Mouse (Mus musculus) gastrocnemius, adult 8-10 months (tissue): ENCODE data around the gene Tada2b. TPM values are rescaled to one million over a fixed set of nuclear protein-coding genes. Genes with fewer than 3 reads are reported as not detected.

Experiments used
- DNase-seq, 2 experiments: peaks; one replicate each; pipeline ENCODE4 v3.0.0; 2022; ENCODE audit warnings: low spot score in 2 of 2
- total RNA-seq, 4 experiments: library from RNA; stranded (reverse); gene quantifications; 2 replicates each; pipeline ENCODE4 v1.2.4; 2022

The Tada2b gene
- total RNA-seq, 4 experiments from 2014 or later, result 13.8 to 20.4 (median 17.2) TPM

DNA sequence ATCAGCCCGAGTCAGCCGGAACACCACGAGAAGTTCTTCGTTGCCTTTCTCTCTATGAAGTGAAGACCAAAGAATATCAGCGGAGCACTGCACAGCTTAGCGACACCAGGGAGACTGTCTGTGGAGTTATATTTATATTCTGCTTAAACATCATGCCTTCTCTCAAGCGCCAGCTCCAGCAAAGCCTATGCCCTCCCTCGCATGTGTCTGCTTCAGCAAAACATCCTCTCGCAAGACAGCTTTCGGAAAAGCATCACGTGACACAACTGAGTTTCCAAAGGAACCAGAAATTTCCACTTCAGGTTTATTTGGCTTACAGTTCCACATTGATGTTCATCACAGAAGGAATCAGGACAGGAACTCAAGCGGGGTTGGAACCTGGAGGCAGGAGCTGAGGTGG, 36.2 kb downstream of the Tada2b start:
- no peak for DNase-seq

DNA sequence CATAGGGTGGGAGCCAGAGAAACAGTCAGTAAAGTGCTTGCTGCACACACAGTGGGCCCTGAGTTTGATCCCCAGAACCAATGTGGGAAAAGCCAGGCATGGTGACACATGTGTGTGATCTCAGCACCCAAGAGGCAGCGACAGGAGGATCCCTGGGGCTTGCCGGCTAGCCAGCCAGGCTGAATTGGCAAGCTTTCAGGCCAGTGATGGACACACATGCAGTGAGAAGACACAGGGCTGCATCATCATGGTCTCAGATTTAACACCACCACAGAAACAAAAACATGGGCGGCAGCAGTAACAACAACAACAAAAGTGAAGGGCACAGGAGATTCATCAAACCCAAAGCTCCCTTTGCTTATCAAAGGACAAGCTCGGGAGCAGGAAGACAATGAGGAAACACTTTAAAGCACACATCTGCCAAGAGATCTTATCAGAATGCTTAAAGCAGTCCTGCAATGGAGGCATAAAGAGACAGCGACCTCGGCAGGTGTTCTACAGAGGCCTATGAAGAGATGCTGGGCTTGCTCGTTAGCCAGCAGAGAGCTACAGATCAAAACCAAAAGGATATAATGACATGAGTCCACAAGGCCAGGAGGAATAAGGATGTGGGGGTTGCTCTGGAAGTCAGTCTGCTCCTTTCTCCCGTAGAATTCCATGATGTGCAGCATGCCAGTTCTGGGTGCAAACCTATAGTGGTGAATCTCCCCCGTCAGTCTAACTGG, 37.8 kb downstream of the Tada2b start:
- no peak for DNase-seq

DNA sequence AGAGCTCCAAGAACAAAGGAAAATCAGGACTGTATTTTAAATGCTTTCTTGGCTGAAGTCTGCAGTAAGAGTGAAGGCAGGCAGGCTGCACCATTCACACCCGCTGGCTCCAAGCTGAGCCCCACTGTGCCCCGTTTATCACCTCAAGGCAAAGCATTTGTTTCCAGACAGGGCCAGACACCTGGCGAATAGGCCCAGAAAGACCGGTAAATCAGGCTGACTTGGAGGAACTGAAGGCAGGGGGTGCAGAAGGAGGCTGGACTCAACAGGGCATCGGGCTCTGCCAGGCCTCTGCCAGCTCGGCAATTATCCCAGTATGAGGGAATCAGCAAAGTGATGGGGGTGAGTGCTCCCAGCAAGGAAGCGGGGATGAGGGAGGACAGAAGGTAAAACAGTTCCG, 39.1 kb downstream of the Tada2b start:
- DNase-seq, result no peak

DNA sequence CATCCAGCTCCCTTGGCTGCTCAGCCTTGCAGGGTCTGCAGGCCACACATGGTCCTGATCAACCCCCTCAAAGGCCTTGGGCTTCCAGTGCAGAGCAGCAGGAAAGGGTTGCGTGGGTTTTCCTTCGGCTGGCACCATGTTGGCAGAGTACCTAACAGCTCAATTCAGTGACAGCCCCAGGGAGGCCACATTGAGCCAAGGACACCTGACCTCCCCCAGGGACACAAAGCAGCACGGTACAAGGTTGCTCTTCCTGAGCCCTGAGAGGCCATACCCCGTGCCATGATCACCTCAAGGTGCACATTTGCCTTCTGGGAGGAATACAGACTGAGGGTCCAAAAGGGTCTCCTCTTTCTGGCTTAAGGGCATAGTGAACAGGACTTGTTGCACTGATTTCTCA, 39.5 kb downstream of the Tada2b start:
- no peak for DNase-seq

DNA sequence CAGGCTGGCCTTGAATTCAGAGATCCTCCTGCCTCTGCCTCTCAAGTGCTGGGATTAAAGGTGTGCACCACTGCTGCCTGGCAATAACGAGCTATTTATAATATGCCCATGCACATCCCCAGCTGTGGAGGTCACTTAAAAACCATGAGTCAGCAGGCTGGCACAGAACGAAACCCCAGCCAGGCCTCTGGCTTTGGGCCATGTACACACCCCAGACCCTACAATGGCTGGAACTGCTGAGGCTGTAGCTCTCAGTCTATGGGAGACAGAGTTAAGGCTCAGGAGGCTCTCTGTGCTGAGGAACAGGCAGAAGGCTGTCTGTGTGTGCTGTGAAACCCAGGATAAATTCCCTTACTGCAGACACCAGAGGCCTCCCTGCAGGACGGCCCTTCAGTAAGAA, 43.3 kb downstream of the Tada2b start:
- no peak for DNase-seq

DNA sequence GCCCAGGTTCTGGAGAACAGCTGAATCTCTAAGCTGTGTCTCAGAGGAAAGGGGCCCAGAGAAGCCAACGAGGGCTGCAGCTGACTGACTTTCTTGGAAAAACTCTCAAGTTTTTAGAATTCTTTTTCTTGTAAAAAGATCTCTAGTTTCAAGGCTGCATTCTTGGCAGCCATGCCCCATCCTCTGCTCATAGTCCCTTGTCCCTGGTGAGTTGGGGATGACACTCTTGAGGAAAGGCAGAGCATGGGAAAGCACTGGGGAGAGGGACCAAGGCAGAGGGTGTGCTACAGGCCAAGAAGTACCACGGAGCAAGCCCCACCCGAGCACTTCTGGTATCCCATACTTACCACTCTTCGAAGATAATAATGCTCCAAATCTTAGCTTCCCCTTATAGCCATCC, 47.2 kb downstream of the Tada2b start:
- peak in 1 of 2 experiments; percentile 8 for DNase-seq

DNA sequence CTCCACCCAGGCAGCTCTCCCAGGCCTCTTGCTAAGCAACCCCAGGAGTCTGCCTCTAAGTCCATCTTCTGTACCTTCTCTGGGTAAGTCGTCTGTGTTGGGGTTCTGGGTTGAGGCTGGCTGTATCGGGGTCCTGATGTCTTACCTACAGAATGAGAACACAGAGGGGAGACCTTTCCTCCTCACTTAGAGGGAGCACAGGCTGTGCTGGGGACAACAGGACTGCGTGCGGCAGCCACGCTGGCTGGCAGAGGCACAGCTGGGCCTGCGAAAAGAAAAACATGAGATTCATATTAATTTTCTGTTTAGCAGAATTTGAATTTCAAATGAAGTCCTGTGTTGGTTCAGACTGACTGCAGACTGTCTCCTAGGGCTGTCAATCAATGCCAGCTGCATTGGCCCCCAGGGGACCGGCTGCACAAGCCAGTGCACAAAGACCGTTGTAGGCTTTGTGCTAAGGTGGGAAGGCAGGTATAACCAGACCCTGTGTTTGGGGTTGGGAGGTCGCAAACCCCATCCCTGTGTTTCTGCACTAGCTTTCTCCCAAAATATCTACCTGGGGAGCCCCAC, 49.6 kb downstream of the Tada2b start:
- no peak for DNase-seq

DNA sequence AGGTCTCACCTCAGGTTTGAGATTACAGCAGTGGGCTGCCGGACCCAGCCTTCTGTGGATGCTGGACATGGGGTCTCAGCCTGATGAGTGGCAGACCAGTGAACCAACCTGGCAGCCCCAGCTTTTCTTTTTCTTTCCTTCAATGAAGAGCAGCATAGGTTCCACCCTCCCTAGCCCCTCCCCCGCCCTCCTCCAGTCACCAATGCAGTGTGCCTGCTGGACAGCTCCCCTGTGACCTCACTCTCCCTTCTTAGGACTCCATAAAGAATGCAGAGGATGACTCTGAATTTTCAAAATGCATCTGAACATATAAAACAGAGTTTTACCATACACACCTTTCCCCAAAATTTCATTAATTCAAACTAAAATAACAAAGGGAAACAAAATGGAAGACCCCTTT, 52.4 kb downstream of the Tada2b start:
- no peak for DNase-seq

DNA sequence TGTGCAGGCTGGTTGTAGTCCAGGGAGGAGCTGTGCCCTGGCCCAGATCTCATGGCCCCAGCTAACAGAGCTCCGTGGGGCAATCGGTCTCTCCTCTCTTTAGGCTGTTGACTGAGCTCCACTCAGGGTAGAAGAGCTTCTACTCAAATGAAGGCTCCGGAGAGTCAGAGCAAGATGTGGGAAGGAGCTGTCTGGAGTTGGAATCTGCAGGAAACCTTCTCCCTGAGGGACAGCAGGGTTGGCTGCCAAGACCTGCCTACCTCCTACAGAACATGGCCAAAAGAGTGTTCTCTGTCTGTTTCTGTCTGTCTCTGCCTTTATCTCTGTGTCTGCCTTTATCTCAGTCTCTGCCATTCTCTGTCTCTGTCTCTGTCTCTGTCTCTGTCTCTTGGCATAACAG, 54.5 kb downstream of the Tada2b start:
- no peak for DNase-seq

DNA sequence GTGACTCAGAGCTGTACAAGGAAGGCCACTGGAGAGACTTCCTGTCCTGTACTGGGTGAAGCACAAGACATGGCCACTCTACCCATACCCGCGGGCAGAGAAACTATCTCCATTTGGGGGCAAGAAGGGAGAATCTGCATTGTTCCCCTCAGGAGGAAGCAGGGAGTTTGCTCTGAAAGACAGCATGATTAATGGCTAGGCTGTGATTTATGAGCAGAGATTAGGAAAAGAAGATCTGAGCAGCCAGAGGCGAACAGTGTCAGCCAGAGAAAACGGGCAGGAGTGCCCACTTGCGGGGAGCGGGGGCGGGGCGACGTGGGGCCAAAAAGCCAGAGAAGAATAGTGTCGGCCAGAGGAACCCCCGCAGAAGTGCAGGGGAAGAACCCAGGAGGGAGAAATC, 56.3 kb downstream of the Tada2b start:
- no peak for DNase-seq

DNA sequence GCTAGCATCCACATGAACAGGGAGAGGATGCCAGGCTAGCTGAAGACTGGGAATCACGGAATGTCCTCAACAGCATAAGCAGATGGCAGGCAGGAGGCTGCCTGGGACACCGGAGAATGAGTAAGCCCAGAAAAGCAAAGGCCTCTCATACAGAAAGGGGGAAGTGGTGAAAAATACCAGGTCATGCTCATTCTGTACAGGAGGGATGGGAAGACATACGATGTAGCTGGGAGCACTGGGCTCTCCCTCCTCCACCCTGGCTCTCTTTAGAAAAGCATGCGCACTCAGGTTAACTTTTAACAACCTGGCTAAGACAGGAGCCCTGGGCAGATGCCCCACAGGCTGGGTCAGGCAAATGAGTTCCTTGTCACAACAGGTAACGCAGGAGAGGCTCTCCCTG, 57.7 kb downstream of the Tada2b start:
- no peak for DNase-seq

DNA sequence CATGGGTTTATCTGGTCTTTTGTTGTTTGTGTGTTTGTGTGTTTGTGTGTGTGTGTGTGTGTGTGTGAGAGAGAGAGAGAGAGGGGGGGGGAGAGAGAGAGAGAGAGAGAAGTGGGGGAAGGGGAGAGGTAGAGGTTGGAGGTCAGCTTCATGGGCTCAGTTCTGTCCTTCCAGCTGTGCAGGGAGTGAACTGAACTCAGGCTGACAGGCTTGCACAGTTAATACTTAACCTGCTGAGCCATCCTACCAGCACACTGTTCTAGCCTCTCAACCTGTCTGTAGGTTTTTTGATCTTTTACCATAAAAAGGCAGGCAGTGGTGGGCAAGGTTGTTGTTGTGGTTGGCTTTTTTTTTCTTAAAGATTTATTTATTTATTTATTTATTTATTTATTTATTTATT, 59.4 kb downstream of the Tada2b start:
- no peak for DNase-seq

Other genes starting within 250 kb of the Tada2b start
- 1 to 10 TPM in 3 of 4 experiments, under 1 TPM in 1; 0.92 to 2.3 (median 1.2) TPM for gene Sorcs2, start 86.1 kb downstream of the Tada2b start, total RNA-seq
- gene Grpel1, start 19.3 kb downstream of the Tada2b start, total RNA-seq, result 10 to 100 TPM; 31.2 to 35.5 (median 33.3) TPM
- gene Ccdc96, start 303 bp upstream of the Tada2b start, total RNA-seq, result under 1 TPM in 3 of 4 experiments, not detected in 1; 0.07 to 0.18 (median 0.07) TPM
- gene Tbc1d14, start 109.0 kb upstream of the Tada2b start, total RNA-seq, result 10 to 100 TPM; 13.9 to 15.2 (median 15.1) TPM
- 10 to 100 TPM; 75.9 to 99.5 (median 81.1) TPM for gene D5Ertd579e, start 211.7 kb upstream of the Tada2b start, total RNA-seq